Mouse (Mus musculus) embryo, embryonic 9.5 days (tissue): ENCODE data around the gene Flt1.
A peak's percentile ranks its signal among the peaks of the same experiment; 100 is the strongest.

ENCODE experiments used
- DNase-seq: peaks from one replicate; pipeline ENCODE4 v3.0.0-alpha.2; 2017; ENCODE audit errors: extremely low spot score

The Flt1 gene

DNA sequence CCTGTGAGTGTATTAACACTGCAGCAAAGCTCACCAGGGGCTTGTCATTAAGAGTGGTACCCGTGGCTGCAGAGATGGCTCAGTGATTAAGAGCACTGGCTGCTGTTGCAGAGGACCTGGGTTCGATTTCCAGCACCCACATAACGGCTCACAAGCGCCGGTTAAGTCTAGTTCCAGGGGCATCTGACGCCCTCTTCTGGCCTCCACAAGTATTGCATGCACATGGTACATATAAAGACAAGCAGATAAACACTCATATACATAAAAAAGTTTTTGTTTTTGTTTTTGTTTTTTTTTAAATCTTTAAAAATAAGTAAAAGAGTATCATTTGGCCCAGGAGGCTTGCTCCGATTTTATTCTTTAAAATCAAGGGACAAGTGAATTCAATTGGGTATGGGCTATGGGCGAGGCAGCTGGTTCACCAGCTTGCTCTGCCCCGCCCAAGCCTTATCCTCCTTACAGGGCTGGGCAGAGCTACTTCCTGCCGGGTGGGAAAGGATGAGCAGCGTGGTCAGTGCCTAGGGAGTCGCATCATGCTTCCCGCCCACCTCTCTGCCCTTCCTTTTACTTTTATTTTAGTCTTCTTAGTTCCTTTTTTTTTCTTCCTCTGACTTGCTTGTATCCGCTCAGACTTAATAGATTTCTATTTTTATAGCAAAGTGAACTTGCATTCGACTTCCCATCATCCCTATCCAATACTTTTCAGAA is 57.0 kb downstream of the Flt1 start:
- no peak for DNase-seq

DNA sequence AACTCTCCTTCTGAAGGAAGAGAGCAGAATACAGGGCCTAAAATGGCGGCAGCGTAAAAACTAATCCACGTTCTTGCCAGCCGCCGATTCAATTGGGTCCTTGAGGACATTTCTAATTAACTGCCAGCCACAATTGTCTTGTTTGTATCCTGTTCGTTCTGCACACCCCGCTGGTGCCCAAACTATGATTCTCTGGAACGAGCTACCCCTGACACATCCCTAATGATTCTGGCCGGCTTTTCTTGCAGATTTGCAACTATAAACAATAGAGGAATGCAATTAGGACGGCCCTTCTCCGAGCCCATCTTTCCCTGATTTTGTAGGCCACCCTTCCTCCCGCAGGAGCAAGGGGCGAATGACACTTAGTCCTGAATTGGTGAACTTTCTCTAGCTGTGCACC is 59.9 kb downstream of the Flt1 start:
- no peak for DNase-seq

DNA sequence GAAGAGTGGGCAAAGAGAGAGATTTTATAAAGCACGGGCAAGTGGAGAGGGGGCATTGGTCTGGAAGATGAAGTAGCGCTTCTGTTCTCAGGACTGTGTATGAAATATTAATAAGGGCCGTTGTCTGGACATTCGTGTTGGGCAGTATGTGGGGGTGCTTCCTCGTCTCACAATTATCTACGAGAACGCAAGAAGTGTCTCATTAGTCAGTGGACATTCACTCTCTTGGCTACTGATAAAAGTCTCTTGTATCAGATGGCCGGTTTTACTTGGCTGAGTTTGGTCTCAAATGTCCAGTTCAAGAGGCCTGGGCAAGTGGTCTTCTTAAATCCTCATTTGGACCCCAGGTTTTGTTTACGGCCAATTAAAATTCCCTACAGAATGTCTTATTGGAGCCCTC is 60.4 kb downstream of the Flt1 start:
- no peak for DNase-seq

DNA sequence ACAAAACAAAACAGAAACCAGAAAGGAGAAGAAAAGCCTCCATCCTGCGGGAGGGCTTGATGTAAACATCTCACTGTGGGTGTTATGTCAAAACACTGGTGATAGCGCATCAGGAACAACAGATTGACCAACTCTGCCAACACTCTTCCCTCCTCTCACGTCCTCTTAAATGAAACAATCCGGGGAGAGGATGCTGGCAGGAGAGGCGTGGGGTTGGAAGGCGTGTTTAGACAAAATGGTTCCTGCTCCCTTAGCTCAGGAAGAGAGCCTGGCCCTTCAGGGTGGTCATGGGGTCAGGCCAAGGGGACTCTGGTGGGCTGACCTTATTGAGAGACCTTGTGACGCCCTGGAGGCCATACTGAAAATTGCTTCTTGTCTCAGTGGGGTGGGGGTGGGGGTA is 65.9 kb downstream of the Flt1 start:
- DNase-seq: no peak

DNA sequence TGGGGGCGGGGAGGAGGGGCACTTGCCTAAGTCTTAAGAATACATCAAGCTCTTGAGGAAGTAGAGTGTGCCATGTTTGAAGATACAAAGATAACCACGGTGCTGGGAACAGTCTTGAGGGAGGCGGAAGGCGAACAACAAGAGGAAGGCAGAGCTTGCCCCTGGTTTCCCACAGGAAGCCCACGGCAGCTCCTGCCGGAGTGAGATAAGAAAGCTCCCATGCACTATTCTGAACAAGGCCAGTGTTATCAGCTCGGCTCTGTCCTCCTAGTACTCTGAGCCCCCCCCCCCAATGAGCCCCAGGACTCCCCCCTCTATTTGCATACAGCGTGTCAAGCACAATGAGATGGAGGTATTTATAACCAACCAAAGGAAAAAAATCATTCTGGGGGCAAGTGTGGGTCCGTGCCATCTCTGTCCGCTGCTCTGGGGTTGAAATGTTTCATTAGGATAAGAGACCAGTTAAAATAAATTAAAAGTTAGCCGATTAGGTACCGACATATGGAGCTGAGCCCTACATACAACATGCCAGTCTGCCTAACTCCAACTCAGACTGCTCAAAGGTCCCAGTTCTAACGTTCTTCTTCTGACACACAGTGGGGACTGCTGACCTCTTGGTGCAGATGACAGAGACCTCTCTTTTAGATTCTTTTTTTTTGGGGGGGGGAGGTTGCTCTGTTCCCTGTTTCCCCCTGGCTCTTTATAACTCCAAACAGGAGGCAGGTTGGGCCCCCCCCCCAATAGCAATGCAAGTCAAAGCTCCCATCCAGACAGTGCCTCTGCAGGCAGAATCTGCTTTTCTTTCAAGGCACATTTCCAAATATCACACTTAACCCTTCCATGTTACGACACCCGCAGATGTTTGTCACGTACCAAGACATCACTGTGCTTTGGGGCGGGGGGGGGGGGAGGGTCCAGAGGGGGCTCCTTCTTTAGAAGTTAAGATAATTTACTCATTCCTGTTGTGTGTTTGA is 67.6 kb downstream of the Flt1 start:
- peak; percentile 25 for DNase-seq

DNA sequence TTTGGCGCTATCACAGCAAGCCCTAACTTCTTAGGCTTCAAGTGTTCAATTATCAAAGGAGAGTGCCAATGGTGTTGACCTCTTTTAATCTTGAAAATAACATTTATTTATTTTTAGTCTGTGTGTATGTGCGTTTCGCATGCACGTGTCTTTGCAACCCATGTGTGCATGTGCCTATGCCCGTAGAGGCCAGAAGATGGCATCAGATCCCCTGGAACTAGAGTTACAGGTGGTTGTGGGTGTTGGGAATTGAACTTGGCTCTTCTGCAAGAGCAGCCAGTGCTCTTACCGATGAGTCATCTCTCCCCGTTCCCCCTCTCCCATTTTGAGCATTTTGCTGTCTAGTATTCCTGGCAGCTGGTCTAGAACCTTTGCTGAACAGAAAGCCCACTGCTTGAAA is 70.0 kb downstream of the Flt1 start:
- DNase-seq: no peak

DNA sequence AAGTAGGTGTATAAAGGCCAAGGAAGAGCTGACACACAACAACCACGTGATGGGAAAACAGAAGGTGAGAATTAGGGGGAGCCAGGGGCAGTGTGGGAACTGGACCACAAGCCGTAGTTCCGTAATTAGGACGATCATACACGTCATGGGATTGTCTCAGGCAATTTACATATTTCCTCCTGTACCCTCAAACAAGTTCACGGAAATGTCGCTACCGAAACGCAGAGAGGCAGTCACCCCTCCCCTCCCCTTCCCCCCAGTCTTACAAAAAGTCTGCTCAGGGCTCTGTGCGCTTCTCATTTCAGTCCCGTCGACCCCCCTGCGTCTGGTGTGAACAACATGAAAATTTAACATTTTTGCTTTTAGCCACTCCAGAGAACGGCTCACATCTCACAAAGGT is 74.6 kb downstream of the Flt1 start:
- DNase-seq: no peak

DNA sequence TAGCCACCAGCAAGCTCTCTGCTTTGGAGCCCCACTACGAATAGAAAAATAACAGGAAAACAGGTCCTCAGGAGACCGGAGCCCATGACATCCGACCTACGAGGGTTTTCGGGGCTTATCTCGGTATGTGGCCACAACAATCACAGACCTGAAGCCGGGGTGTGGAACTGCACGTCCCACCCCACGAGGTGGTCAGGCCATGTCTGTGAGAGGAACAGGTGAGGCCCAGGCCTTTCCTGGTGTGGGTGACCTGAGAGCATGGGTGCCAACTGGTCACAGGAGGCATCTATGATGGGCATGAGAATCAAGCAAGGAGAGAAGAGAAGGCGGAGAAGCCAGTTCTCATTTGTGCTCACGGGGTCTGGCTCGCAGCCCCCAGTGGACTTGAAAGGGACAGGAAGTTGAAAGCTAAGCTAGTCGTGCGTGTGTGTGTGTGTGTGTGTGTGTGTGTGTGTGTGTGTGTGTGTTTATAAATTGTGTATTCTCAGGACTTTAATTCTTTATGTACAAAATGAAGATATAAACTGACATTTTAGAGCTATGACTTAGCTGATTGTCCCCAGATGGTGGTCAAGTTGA is 79.4 kb downstream of the Flt1 start:
- no peak for DNase-seq

DNA sequence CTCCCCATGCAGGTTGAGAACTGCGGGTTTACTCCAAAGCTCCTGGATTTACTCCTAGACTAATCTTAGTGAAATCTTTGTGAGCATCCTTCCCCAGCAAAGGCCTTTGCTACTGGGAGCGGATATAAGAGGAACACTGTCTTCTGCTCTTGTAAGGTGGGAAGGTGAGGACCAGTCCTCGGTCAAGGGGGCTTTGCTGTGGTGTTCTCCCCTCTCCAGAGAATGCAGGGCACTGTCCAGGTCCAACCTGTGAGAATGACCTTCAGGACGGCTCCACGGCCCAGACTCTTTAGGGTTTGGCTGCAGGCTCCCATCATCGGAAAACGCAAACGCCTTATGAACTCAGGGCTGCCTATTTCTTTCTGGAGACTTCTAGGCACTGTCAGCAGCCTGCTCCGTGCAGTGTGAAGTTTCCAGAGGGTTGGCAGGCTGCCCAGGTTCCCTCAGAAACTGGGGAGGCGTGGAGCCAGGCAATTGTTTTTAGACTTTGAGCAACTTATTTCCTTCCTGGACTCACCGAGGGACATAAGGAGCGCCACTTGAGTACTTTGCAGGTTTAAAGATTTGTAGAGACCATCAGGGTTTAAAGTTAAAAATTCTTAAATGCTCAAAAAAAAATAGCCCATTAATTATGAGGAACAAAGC is 80.7 kb downstream of the Flt1 start:
- DNase-seq: no peak

DNA sequence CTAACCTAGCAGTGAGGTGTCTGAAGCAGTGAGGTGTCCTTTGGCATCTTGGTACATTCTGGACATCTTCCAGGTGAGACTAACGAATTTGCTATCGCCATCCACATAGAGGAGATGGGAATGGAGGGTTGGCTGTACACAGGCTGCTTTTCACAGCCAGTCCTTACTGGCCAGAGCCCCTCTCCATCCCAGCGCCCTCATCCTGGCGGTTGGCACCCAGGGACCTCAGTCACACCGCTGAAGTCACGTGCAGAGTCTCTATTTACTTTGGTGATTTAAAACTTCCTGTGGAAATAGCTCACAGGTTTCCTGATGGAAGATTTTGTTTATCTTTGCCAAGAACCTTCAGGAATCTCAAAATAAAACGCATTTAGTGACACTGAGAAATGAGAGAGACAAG is 84.4 kb downstream of the Flt1 start:
- DNase-seq: no peak

DNA sequence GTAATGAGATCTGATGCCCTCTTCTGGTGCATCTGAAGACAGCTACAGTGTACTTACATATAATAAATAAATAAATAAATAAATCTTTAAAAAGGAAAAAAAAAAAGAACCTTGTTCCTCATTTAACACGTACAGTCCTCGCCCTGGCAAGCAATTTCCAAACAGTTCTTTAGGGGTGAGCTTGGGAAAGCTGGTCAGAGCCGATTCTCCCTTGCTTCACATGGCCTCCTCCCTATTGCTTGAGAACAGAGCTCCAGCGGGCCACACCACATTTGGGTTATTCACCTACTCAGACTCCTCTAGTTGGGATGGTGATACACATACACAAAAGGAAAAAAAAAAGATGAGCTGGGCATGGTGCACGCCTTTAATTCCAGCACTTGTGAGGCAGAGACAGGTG is 85.9 kb downstream of the Flt1 start:
- no peak for DNase-seq

DNA sequence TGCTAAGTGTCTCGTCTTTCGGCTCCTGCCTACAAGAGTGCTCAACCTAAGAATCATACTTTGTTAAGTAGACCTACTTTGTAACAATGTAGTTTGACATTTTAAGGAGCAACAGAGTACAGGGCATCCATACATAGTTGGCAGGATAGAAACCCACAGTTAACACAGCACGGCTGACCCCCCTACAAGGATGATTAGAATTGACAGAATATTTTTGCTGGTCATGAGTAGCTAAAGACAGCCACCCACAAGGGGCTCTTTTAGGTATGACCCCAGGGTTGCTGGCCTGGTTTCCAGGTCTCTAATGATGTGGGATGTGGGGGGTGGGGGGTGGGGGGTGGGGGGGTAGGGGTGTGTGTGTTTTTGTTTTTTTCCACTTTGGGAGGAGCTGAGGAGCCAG is 89.1 kb downstream of the Flt1 start:
- no peak for DNase-seq

DNA sequence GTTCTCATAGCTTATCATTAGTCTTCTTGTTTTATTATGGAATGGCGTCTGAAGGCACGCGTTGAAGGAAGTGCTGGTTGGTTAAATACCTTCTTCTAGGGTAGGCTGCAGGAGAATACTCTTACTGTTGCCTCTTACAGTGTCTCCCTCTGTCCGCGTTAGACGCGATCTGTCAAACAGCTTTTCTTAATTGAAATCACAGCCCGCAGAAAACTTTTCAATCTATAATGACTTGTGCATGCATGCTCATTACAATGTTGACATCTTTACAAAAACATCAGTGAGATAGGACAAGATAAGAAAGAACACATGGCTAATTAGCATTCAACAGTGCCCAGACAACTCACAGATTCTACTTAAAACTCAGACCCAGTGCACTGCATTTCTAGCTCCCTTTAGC is 89.9 kb downstream of the Flt1 start:
- DNase-seq: no peak

DNA sequence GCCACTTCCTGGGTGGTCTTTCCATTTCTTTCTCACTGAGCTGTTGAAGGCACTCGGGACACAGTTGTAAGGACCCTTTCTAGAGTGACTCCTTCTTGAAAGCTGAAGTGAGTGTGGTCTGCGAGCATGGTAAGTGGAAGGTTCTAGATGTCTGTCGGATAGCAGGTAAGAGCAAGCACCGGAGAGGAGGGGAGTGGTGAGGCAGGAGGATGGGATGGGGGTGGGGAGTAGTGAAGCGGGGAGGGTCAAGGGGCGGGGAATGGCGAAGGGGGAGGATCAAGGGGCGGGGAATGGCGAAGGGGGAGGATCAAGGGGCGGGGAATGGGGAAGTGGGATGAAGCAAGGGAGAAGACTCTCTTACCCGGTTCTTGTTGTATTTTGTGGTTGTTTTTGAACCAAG is 91.8 kb downstream of the Flt1 start:
- DNase-seq: peak; percentile 26

DNA sequence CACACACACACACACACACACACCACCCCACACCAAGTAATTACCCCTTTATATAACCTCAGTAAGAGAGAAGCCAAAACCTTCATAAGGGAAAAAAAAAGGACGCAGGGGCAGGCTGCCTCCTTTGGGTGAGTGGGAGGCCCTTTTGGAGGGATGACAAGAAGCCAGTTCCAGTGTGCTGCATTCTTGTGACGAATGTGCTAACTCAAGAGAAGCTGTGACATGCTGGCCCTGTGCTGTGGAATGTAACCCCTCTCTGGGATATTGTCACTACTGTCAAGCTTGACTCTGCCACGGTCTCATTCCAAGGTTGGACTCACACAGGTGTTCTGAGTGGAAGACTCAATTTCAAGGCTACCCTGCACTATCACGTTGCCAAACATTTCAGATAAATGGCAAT is 93.1 kb downstream of the Flt1 start:
- DNase-seq: no peak

DNA sequence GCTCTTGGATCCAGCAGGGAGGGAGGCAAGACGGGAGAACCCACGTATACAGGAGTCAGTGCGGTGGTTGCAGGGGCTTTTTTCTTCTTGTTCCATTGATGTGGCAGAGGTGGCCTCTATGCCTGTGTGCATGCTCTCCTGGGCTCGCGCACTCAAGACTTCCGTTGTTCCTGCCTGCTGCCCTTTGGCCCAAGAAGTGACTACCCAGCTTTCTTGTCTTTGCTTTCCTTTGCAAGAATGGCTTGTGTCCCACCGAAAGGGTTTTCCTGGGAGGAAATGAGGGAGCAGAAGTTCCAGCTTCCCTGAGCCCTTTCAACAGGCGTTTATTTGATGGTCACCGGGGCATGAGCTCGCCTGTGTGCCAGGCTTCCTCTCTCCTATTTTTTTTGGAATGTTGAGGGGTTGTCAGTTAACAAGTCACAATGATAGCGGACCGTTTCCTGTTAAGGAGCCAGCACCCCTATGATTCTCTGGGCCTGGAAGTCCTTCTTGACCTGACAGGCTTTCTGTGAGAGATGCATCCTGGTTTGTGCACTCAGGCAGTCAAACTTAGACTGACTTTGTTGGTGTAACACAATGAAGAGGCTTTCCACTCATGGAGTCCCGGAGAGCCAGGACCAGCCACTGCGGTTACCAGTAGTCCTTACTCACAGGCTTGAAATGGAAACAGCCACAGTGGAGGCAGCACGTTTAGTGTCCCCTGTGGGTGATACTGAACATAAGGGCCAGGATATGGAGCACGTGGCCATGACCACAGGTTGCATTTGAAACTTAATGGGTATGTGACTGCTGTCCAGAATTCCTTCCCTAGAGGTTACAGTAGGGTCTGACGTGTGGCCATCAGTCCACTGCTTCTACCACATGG is 95.2 kb downstream of the Flt1 start:
- DNase-seq: no peak

DNA sequence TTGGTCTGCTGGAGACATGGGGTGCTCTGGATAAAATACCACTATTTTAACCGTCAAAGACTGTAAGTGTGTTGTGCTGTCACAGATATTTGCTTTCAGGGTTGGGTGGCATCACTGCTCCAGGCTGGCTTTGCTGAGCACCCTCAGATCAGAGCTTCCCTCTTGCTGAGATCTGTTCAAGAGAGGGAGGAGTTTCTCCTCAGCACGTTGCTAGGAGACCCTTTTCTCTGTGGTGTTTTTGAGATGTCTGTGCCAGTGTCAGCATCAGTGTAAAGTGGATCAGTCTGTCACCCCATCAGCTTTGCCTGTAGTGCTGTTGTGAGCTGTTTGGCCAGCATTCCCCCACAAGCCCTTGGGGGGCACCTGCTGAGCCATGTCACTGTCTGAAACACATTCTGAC is 98.9 kb downstream of the Flt1 start:
- no peak for DNase-seq

DNA sequence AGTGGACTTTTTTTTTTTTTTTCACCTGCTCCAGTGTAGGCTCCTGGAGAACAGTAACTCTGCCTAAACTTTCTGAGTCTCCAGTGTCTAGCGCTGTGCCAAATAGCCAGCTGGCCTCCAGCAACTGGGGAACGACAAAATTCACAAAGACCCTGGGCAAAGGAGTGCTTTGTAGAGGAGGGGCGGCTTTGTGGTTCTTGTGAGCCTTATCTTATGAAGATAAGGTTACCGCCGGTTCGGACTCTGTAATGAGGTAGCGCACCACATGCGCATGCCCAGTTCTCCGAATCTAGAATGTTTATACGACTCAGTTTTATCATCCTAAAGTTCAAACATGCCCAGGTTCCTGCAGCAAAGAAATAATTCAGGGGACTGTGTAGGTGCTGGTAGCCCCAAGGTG is 102.1 kb downstream of the Flt1 start:
- no peak for DNase-seq

DNA sequence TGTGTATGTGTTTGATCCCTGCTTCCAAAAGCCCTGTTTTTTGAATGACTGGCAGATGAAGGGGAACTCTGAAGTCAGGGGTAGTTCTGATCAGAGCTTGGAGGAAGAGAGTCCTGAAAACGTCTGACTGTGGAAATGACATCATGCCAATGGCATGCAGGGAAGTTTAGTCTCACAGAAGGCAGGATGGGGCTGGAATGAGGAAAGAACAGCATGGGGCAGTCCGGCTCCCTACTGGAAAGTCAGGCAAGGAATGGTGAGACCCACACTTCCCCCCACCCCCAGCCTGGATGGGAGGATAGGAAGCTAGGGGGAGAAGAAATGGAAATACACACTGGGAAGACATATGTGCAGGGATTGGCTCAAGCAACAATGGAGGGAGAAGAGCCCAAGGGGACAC is 105.6 kb downstream of the Flt1 start:
- no peak for DNase-seq

DNA sequence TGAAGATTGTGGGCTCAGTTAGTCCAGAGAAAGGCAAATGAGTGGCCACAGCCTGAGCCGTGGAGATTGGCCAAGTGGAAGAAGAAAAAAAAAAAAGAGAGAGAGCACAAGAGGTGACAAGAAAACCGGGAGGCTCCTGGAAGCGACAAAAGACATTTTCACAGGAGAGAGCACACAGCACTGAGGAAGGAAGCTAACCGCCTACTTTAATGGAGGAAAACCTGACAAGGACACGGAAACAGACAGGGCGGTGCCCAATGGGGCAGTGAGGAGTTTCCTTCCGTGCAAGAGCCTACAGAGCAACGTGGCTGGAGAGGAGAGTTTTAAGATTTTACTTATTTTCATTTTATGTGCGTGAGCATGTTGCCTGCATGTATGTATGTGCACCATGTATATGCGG is 107.6 kb downstream of the Flt1 start:
- no peak for DNase-seq

DNA sequence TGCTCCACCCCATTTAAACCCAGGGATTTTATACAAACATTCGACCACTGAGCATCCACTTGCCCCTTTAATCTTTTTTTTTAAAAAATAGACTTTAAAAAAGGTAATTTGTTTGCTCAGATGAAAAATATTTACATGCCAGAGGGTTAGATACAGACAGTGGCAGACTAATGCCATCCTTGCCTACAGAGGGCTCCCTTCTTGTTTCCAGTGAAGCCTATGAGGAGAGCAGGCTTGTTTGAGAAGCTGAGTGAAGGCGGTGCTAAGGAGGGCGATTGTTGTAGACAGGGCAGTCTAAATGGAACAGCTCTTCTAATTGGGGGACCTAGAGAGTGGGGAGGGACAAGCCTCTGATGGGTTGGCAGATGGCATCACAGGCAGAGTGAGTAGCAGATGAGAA is 109.4 kb downstream of the Flt1 start:
- no peak for DNase-seq
